Mouse (Mus musculus) 3134 (cell line): ENCODE results near the gene Bpifa5.
"Not testable (repeated sequence)": the region's sequence is repeated elsewhere in the genome, so short reads cannot be mapped to it uniquely, and the experiment has no call there.

ENCODE experiments used
- DNase-seq: peaks from one replicate; pipeline ENCODE4 v3.0.0-alpha.2; 2011; ENCODE audit warnings: low spot score; ENCODE audit not compliant: insufficient read length; ENCODE audit errors: extremely low read depth

Bpifa5 gene

GRCm38 (mm10) chr2:154162307-154162706 lies at the start of gene Bpifa5:
Gene Bpifa5, plus strand, starts transcription at chr2:154162607.
- DNase-seq = no peak

- no peak for DNase-seq
Measured at GRCm38 (mm10) chr2:154117381-154117780, 45.0 kb upstream of the Bpifa5 start.

GRCm38 (mm10) chr2:154130120-154130519 lies 32.3 kb upstream of the Bpifa5 start, which contains the start of gene Bpifa3:
Gene Bpifa3, plus strand, starts transcription at chr2:154130336.
- DNase-seq = no peak

GRCm38 (mm10) chr2:154142580-154142979 lies 19.8 kb upstream of the Bpifa5 start, which contains the start of gene Bpifa1:
Gene Bpifa1, plus strand, starts transcription at chr2:154142880.
- no peak for DNase-seq

- no peak for DNase-seq
Measured at GRCm38 (mm10) chr2:154143735-154144134, 18.7 kb upstream of the Bpifa5 start.

- DNase-seq = no peak
Measured at GRCm38 (mm10) chr2:154147496-154147895, 14.9 kb upstream of the Bpifa5 start.

GRCm38 (mm10) chr2:154158433-154158832 lies 4.0 kb upstream of the Bpifa5 start:
- no peak for DNase-seq

GRCm38 (mm10) chr2:154163306-154163705 lies 899 bp downstream of the Bpifa5 start:
- no peak for DNase-seq

GRCm38 (mm10) chr2:154169172-154169571 lies 6.8 kb downstream of the Bpifa5 start:
- DNase-seq = no peak

GRCm38 (mm10) chr2:154171621-154172020 lies 9.2 kb downstream of the Bpifa5 start:
- no peak for DNase-seq

- no peak for DNase-seq
Measured at GRCm38 (mm10) chr2:154173313-154173712, 10.9 kb downstream of the Bpifa5 start.

- DNase-seq = not testable (repeated sequence)
Measured at GRCm38 (mm10) chr2:154181900-154182299, 19.5 kb downstream of the Bpifa5 start.

- DNase-seq = not testable (repeated sequence)
Measured at GRCm38 (mm10) chr2:154183061-154183460, 20.7 kb downstream of the Bpifa5 start.

- no peak for DNase-seq
Measured at GRCm38 (mm10) chr2:154185319-154185718, 22.9 kb downstream of the Bpifa5 start.

GRCm38 (mm10) chr2:154185748-154186147 lies 23.3 kb downstream of the Bpifa5 start:
- no peak for DNase-seq

- no peak for DNase-seq
Measured at GRCm38 (mm10) chr2:154187468-154187867, 25.1 kb downstream of the Bpifa5 start.

- no peak for DNase-seq
Measured at GRCm38 (mm10) chr2:154189877-154190434, 27.5 kb downstream of the Bpifa5 start.

GRCm38 (mm10) chr2:154190546-154191258 lies 28.3 kb downstream of the Bpifa5 start, which contains the start of gene Bpifb1:
Gene Bpifb1, plus strand, starts transcription at chr2:154190818.
- DNase-seq = no peak

GRCm38 (mm10) chr2:154192141-154192540 lies 29.7 kb downstream of the Bpifa5 start:
- DNase-seq = no peak

- DNase-seq = no peak
Measured at GRCm38 (mm10) chr2:154193071-154193470, 30.7 kb downstream of the Bpifa5 start.

- no peak for DNase-seq
Measured at GRCm38 (mm10) chr2:154193994-154194504, 31.6 kb downstream of the Bpifa5 start.

- no peak for DNase-seq
Measured at GRCm38 (mm10) chr2:154197036-154197435, 34.6 kb downstream of the Bpifa5 start.
